Mouse (Mus musculus) kidney, adult 2 months (tissue): ENCODE data around the gene Nf1.

Experiments
- CTCF ChIP-seq: fragments of 200-500 bp; conservative IDR thresholded peaks from 2 replicates; pipeline ENCODE4 v1.5.1; 2011; ENCODE audit warnings: low read depth, mild to moderate bottlenecking, control low read depth, low read length, moderate library complexity, mixed read lengths; ENCODE audit not compliant: insufficient read depth, insufficient read length
- POLR2A ChIP-seq: fragments of 200-500 bp; IDR thresholded peaks from one replicate; pipeline ENCODE4 v1.6.1; 2011; ENCODE audit warnings: low read depth, low read length, control low read depth

GRCm38 (mm10) chr11:79398336-79398735 is 58.8 kb downstream of the Nf1 start:
- TF ChIP-seq CTCF (peak; percentile 95), POLR2A (no peak)
